Mouse (Mus musculus) lung, embryonic 16.5 days (tissue): ENCODE measurements around the gene Trim8. TPM values are rescaled to one million over a fixed set of nuclear protein-coding genes. Genes with fewer than 3 reads are reported as not detected.

Experiments used
- ATAC-seq: fragments of 200-750 bp; cut with Nextera tagmentation; 2 replicates; pipeline ENCODE4 v1.8.0; 2017; ENCODE audit warnings: low read depth, mild to moderate bottlenecking, moderate library complexity
- H3K27ac ChIP-seq: fragments of 300-500 bp; sonication (generic); 2 replicates; pipeline ENCODE4 v1.5.1; 2014; ENCODE audit warnings: mild to moderate bottlenecking, control low read depth, low read length
- H3K27me3 ChIP-seq: fragments of 300-500 bp; sonication (generic); 2 replicates; pipeline ENCODE4 v1.6.1; 2014; ENCODE audit warnings: low read depth, low read length, mixed read lengths; ENCODE audit not compliant: control insufficient read depth, insufficient read depth
- H3K36me3 ChIP-seq: fragments of 300-500 bp; sonication (generic); 2 replicates; pipeline ENCODE4 v1.6.1; 2014; ENCODE audit warnings: low read length; ENCODE audit not compliant: control insufficient read depth, insufficient read depth
- H3K4me1 ChIP-seq: fragments of 300-500 bp; sonication (generic); replicated peaks from 2 replicates; pipeline ENCODE4 v1.6.1; 2014; ENCODE audit warnings: low read length, mixed read lengths; ENCODE audit not compliant: control insufficient read depth, insufficient read depth
- H3K4me2 ChIP-seq: fragments of 300-500 bp; sonication (generic); 2 replicates; pipeline ENCODE4 v1.6.1; 2014; ENCODE audit warnings: low read depth, low read length, control low read depth
- H3K4me3 ChIP-seq: fragments of 300-500 bp; sonication (generic); 2 replicates; pipeline ENCODE4 v1.5.1; 2014; ENCODE audit warnings: mild to moderate bottlenecking, low read length, control low read depth
- H3K9ac ChIP-seq: fragments of 300-500 bp; sonication (generic); 2 replicates; pipeline ENCODE4 v1.6.1; 2014; ENCODE audit warnings: low read length, control low read depth
- H3K9me3 ChIP-seq: fragments of 300-500 bp; sonication (generic); 2 replicates; pipeline ENCODE4 v1.6.1; 2016; ENCODE audit warnings: low read length; ENCODE audit not compliant: control insufficient read depth
- WGBS: fragments of 180-500 bp; shearing (Covaris S2); extraction: QIAGEN DNeasy Blood & Tissue Kit; methylation state at CpG from one replicate; pipeline ENCODE4 v1.1.7; 2014; 5-methylcytosine and 5-hydroxymethylcytosine counted together
- polyA plus RNA-seq: library from polyadenylated mRNA; unstranded; fragments of >200 nt; fragmentation: Nextera tagmentation; extraction: Ambion mirVana; gene quantifications from 2 replicates; pipeline ENCODE4 v1.2.1, GENCODE M21; 2015

The Trim8 gene
- polyA plus RNA-seq, 1 experiment from 2014 or later, result 24.9 TPM

- ATAC-seq, result no peak
- peaks cover 2% of the 10 kb centered on the region for H3K4me1 ChIP-seq
- no peak overlapping the region for H3K4me2 ChIP-seq
- 78% methylated on average over 8 of the region's 8 CpGs for WGBS
- no peak overlapping the region for H3K9ac ChIP-seq
- peaks cover 17% of the 10 kb centered on the region for H3K36me3 ChIP-seq
- H3K4me3 ChIP-seq, result no peak overlapping the region
- H3K9me3 ChIP-seq, result peaks cover 3% of the 10 kb centered on the region; the same call in 1 of the 2 replicates
- H3K27me3 ChIP-seq, result no peaks in the 10 kb centered on the region
- H3K27ac ChIP-seq, result no peak overlapping the region
Observed at GRCm38 (mm10) chr19:46542750-46543149, 41.2 kb downstream of the Trim8 start.

DNA sequence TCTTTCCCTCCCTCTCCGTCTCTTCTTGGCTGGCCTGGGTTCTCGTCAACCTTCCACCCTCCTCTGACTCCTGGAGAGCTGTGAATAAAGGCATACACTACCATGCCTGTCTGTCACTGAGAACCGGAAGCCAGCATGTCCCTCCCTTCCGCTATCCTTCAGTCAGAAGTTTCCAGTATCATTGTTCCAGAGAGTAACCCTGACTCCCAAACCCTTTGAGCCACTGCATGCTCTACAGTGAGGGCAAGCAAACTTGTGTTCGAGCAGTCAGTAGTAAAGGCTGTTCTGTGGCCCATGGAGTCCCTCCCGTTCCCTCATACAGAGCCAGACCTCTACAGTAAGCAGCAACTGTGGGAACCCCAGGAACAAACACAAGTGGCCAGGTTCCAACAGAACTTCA lies 46.1 kb downstream of the Trim8 start:
- no peak overlapping the region for H3K4me3 ChIP-seq
- 63% methylated on average over 6 of the region's 6 CpGs for WGBS
- H3K4me1 ChIP-seq, result peaks cover 2% of the 10 kb centered on the region
- peaks cover 31% of the 10 kb centered on the region for H3K36me3 ChIP-seq
- no peak overlapping the region for H3K9ac ChIP-seq
- no peak for ATAC-seq
- no peaks in the 10 kb centered on the region for H3K27me3 ChIP-seq
- 0 out of 2 replicates have a peak overlapping the region, but pooled peaks have one; percentile 32 for H3K27ac ChIP-seq
- no peaks in the 10 kb centered on the region for H3K9me3 ChIP-seq
- no peak overlapping the region for H3K4me2 ChIP-seq

- Histone ChIP-seq H3K4me2 (no peak overlapping the region), H3K9me3 (no peaks in the 10 kb centered on the region), H3K27me3 (no peaks in the 10 kb centered on the region), H3K36me3 (peaks cover 27% of the 10 kb centered on the region), H3K4me1 (peaks cover 2% of the 10 kb centered on the region), H3K27ac (0 out of 2 replicates have a peak overlapping the region, but pooled peaks have one; percentile 32), H3K9ac (no peak overlapping the region), H3K4me3 (no peak overlapping the region)
- no peak for ATAC-seq
- 69% methylated on average over 10 of the region's 10 CpGs for WGBS
Observed at GRCm38 (mm10) chr19:46548110-46548509, 46.6 kb downstream of the Trim8 start.

- WGBS, result 84% methylated on average over 4 of the region's 4 CpGs
- H3K9me3 ChIP-seq, result no peaks in the 10 kb centered on the region
- no peak overlapping the region for H3K4me3 ChIP-seq
- no peak overlapping the region for H3K27ac ChIP-seq
- ATAC-seq, result no peak
- no peak overlapping the region for H3K4me2 ChIP-seq
- H3K4me1 ChIP-seq, result peaks cover 2% of the 10 kb centered on the region
- peaks cover 28% of the 10 kb centered on the region for H3K36me3 ChIP-seq
- H3K27me3 ChIP-seq, result no peaks in the 10 kb centered on the region
- H3K9ac ChIP-seq, result no peak overlapping the region
Observed at GRCm38 (mm10) chr19:46550385-46550784, 48.9 kb downstream of the Trim8 start.

DNA sequence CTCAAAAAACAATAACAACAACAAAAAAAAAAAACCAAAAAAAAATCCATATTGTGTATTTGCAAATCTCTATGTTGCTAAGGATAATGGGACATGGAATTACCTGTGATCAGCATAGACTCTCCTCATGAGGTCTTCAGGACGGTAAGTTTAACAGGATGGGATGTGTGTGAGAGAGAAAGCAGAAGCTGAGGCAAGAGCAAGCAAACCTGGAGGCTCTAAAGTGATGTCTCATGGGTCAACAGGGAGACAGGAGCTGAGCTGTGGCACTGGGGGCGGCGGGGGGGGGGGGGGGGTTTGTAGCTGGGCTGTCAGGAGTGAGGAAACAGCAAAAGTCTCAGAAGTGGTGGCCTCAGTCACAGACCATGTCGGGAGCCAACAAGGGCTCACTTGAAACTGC lies 51.0 kb downstream of the Trim8 start:
- no peaks in the 10 kb centered on the region; the same call in 1 of the 2 replicates for H3K4me1 ChIP-seq
- H3K27me3 ChIP-seq, result no peaks in the 10 kb centered on the region
- peaks cover 29% of the 10 kb centered on the region for H3K36me3 ChIP-seq
- no peak overlapping the region for H3K27ac ChIP-seq
- no peak overlapping the region for H3K9ac ChIP-seq
- ATAC-seq, result no peak
- no peak overlapping the region for H3K4me3 ChIP-seq
- no peak overlapping the region for H3K4me2 ChIP-seq
- WGBS, result 78% methylated on average over 4 of the region's 4 CpGs
- no peaks in the 10 kb centered on the region for H3K9me3 ChIP-seq

GRCm38 (mm10) chr19:46553541-46553955 lies 52.0 kb downstream of the Trim8 start:
- 0 out of 2 replicates have a peak overlapping the region, but pooled peaks have one; percentile 1 for H3K9ac ChIP-seq
- H3K36me3 ChIP-seq, result peaks cover 29% of the 10 kb centered on the region
- 36% methylated on average over 11 of the region's 11 CpGs for WGBS
- no peaks in the 10 kb centered on the region for H3K9me3 ChIP-seq
- H3K4me3 ChIP-seq, result no peak overlapping the region
- no peaks in the 10 kb centered on the region for H3K27me3 ChIP-seq
- no peak overlapping the region for H3K27ac ChIP-seq
- H3K4me1 ChIP-seq, result no peaks in the 10 kb centered on the region; the same call in 1 of the 2 replicates
- peak; percentile 77 for ATAC-seq
- H3K4me2 ChIP-seq, result no peak overlapping the region

DNA sequence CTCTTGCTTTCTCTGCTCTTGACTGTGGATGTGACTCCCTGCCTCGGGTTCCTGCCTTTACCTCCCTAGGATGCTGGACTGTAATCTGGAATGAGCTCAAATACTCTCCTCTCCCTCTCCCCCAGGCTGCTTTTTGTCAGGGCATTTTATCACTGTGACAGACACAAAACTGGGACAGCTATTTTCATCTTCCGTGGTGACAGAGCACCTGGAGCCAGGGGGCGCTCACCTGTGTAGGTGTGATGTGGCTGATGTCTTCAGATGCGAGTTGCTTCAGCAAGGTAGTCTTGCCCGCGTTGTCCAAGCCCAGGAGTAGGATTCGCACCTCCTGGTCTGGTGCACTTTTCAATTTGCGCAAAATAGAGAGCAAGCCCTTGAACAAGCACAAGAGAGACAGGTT lies 56.5 kb downstream of the Trim8 start:
- Histone ChIP-seq H3K4me3 (no peak overlapping the region), H3K4me1 (no peaks in the 10 kb centered on the region; the same call in 1 of the 2 replicates), H3K9ac (no peak overlapping the region), H3K4me2 (no peak overlapping the region), H3K27me3 (no peaks in the 10 kb centered on the region), H3K27ac (no peak overlapping the region), H3K36me3 (peaks cover 7% of the 10 kb centered on the region), H3K9me3 (no peaks in the 10 kb centered on the region)
- 73% methylated on average over 8 of the region's 8 CpGs for WGBS
- ATAC-seq, result no peak

- ATAC-seq, result peak; percentile 30; the same call in 1 of the 2 replicates
- Histone ChIP-seq H3K9me3 (no peaks in the 10 kb centered on the region), H3K4me1 (no peaks in the 10 kb centered on the region; the same call in 1 of the 2 replicates), H3K9ac (no peak overlapping the region), H3K27ac (no peak overlapping the region), H3K36me3 (peaks cover 7% of the 10 kb centered on the region), H3K4me3 (no peak overlapping the region), H3K27me3 (no peaks in the 10 kb centered on the region), H3K4me2 (no peak overlapping the region)
- WGBS, result 65% methylated on average over 12 of the region's 12 CpGs
Observed at GRCm38 (mm10) chr19:46558631-46559030, 57.1 kb downstream of the Trim8 start.

- Histone ChIP-seq H3K9ac (no peak overlapping the region), H3K27me3 (no peaks in the 10 kb centered on the region), H3K4me3 (no peak overlapping the region), H3K4me1 (no peaks in the 10 kb centered on the region), H3K36me3 (peaks cover under 1% of the 10 kb centered on the region; the same call in 1 of the 2 replicates), H3K9me3 (no peaks in the 10 kb centered on the region), H3K4me2 (no peak overlapping the region), H3K27ac (no peak overlapping the region)
- WGBS, result 38% methylated on average over 1 of the region's 1 CpGs
- peak; percentile 56; the same call in 1 of the 2 replicates for ATAC-seq
Observed at GRCm38 (mm10) chr19:46562132-46562531, 60.6 kb downstream of the Trim8 start.
